Mouse (Mus musculus) lung, adult 2 months (tissue): ENCODE data around the gene Ruvbl2.

ENCODE experiments used
- CTCF ChIP-seq: fragments of 200-500 bp; IDR thresholded peaks from 2 replicates; pipeline ENCODE4 v1.5.1; 2011; ENCODE audit warnings: mild to moderate bottlenecking, low read length, control low read depth; ENCODE audit not compliant: insufficient read depth
- POLR2A ChIP-seq: fragments of 200-500 bp; IDR thresholded peaks from 2 replicates; pipeline ENCODE4 v1.6.1; 2011; ENCODE audit warnings: low read depth, mild to moderate bottlenecking, control low read depth, low read length, borderline replicate concordance; ENCODE audit errors: extremely low read depth

DNA sequence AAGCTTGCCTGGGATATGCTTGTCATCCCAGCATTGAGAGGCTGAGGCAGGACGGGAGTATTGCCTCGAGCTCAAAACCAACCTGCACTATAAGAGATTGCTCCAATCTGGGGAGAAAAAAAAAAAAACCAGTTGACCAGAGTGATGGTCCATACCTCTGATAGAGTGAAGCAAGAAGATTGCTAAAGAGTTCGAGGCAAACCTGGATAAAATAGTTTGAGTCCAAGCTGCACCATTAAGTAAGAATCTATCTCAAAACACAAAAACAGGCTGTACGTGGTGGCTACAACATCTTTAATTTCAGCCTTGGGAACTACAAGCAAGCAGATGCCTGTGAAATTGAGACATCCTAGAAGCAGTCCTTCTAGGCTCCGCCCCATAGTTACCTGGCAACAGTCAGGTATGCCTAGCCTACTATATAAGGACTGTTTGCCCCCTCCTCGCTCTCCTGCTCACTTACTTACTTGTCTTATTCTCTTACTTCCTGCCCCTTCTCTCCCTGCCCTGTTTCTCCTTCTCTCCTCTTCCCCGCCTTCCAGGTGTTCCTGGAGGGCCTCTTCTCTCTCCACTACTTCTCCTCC is 29.3 kb upstream of the Ruvbl2 start:
- no peak for TF ChIP-seq CTCF
- no peak for TF ChIP-seq POLR2A
